Mouse (Mus musculus): Measurements from ENCODE around the gene Taf10. TPM values are rescaled to one million over a fixed set of nuclear protein-coding genes. Genes with fewer than 3 reads are reported as not detected.

The Taf10 gene
- 10 to 100 TPM; 89.8 to 98.3 TPM for total RNA-seq (2021)
- long read RNA-seq, experiment 1, full-length matches to known transcripts = 32 of 38 reads
- long read RNA-seq, experiment 1, partial matches to known transcripts = 2 of 38 reads
- long read RNA-seq, experiment 1, other reads (novel, unspliced or antisense) = 4 of 38 reads
- long read RNA-seq, experiment 2, full-length matches to known transcripts = 23 of 38 reads
- long read RNA-seq, experiment 2, partial matches to known transcripts = 2 of 38 reads
- long read RNA-seq, experiment 2, other reads (novel, unspliced or antisense) = 13 of 38 reads

GRCm38 (mm10) chr7:105743926-105744590 is at the start of gene Taf10:
Gene Taf10, minus strand, starts transcription at chr7:105744361.
- DNase-seq (ENCODE audit: low spot score) = peak; percentile 78

GRCm38 (mm10) chr7:105793701-105794100 is 49.5 kb upstream of the Taf10 start:
- DNase-seq (ENCODE audit: low spot score) = no peak

- DNase-seq (ENCODE audit: low spot score) = no peak
Measured at GRCm38 (mm10) chr7:105791147-105791546, 47.0 kb upstream of the Taf10 start.

GRCm38 (mm10) chr7:105787285-105788140 is 43.4 kb upstream of the Taf10 start, which contains the start of gene Dchs1:
Gene Dchs1, minus strand, starts transcription at chr7:105787654.
- DNase-seq (ENCODE audit: low spot score) = no peak

GRCm38 (mm10) chr7:105786506-105787284 is 42.5 kb upstream of the Taf10 start:
- no peak for DNase-seq (ENCODE audit: low spot score)

- no peak for DNase-seq (ENCODE audit: low spot score)
Measured at GRCm38 (mm10) chr7:105784556-105784955, 40.4 kb upstream of the Taf10 start.

- no peak for DNase-seq (ENCODE audit: low spot score)
Measured at GRCm38 (mm10) chr7:105783861-105784260, 39.7 kb upstream of the Taf10 start.

- no peak for DNase-seq (ENCODE audit: low spot score)
Measured at GRCm38 (mm10) chr7:105778553-105779265, 34.5 kb upstream of the Taf10 start.

- DNase-seq (ENCODE audit: low spot score) = peak; percentile 74
Measured at GRCm38 (mm10) chr7:105777797-105778552, 33.8 kb upstream of the Taf10 start.

- no peak for DNase-seq (ENCODE audit: low spot score)
Measured at GRCm38 (mm10) chr7:105777316-105777715, 33.2 kb upstream of the Taf10 start.

GRCm38 (mm10) chr7:105776026-105776425 is 31.9 kb upstream of the Taf10 start:
- no peak for DNase-seq (ENCODE audit: low spot score)

- DNase-seq (ENCODE audit: low spot score) = no peak
Measured at GRCm38 (mm10) chr7:105774661-105775060, 30.5 kb upstream of the Taf10 start.

GRCm38 (mm10) chr7:105773041-105773440 is 28.9 kb upstream of the Taf10 start:
- DNase-seq (ENCODE audit: low spot score) = no peak

- no peak for DNase-seq (ENCODE audit: low spot score)
Measured at GRCm38 (mm10) chr7:105772331-105772730, 28.2 kb upstream of the Taf10 start.

- peak; percentile 61 for DNase-seq (ENCODE audit: low spot score)
Measured at GRCm38 (mm10) chr7:105769959-105770358, 25.8 kb upstream of the Taf10 start.

- DNase-seq (ENCODE audit: low spot score) = no peak
Measured at GRCm38 (mm10) chr7:105767729-105768165, 23.6 kb upstream of the Taf10 start.

- DNase-seq (ENCODE audit: low spot score) = no peak
Measured at GRCm38 (mm10) chr7:105764331-105764730, 20.2 kb upstream of the Taf10 start.

- no peak for DNase-seq (ENCODE audit: low spot score)
Measured at GRCm38 (mm10) chr7:105762517-105763270, 18.5 kb upstream of the Taf10 start.
